Mouse (Mus musculus): ENCODE data around the gene Slc16a12.
"Not testable (repeated sequence)": the region's sequence is repeated elsewhere in the genome, so short reads cannot be mapped to it uniquely, and the experiment has no call there.

The Slc16a12 gene

DNA sequence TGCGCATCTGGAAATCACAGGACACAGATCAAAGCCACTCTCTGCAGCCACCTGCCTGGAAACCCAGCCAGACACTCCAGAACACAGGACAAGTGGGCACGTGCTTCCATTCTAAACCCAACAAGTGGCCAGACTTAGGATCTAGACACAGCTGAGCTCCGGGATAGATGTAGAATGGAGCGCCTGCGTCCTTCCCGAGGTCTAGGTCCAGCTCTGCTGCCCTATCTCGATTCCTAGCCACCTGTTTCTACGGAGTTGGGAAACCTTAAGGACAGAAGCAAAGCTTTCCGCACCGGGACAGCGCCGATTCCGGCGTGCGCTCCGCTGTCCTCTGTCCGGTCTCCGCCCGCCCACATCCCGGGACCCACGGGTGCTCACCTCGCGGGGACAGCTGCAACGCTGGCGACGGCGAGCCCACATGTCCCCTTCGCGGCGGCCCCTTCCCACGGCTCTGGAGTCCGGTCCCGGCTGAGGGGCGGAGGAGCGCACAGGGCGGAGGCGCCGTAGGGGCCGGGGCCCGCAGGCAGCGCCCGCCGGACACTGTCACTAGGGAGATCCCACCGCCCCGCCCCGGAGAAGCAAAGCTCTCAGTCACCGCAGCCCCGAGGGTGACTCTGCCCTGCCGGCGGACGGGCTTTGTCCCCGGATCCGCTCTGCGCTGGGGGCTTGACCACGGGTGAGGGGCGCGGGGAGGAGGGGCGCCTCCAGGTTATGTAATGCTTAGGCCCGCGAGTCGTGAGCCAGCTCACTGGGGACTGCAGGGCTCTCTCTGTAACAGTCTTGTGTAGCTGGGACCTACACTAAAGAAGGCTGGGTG, at the start of gene Slc16a12:
Gene Slc16a12, minus strand, starts transcription at position 602 of the 817 bp plus-strand sequence.
- DNase-seq (ENCODE audit: low read depth, low spot score), result no peak

DNA sequence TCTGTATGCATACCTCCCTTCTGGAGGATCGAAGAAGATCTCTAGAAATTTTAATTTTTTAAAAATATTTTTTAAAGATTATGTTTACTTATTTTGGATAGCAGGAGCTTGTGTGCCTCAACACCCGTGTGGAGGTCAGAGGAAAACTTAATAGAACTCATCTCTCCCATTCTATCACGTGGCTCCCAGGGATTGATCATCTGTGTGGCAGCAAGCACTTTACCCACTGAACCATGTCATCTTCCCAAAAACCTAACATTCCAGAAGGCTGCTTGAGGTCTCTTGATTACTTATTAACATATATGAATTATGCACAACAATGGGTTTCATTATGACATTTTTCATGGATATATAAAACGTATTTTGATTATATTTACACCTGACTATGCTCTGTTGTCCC, 49.3 kb upstream of the Slc16a12 start:
- no peak for DNase-seq (ENCODE audit: low read depth, low spot score)

DNA sequence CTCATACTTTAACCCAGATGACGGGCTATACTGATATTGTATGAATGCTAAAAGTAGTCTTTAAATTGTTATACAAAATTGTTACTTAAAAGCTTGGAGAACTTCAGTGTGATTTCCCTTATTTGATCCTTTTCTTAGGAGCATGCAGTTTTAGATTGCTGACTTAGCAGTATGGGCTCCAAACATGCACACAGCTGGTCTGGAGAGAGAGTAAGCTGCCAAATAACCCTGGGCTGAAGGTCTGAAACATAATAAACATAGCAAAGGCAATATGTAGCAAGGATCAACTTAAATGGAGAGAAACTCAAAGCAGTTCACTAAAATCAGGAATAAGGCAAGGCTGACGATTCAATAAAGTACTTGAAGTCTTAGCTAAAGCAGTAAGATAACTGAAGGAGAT, 35.4 kb upstream of the Slc16a12 start:
- DNase-seq (ENCODE audit: low read depth, low spot score), result no peak

DNA sequence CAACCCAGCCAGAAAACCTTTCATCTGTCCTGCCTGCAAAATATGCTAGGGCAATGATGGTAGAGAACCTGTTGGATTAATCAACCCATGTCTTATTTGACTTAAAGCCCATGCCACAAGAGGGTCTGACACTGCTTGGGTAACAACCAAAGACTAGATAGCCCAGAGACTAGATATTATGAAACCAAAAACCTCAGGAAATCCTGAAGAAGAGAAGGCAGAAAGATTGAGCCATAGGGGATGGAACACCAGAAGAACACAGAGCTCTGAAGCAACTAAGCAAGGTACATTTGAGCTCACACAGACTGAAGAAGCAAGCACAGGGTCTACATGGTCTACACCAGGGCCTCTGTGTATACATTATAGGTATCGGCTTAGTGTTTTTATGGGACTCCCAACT, 31.9 kb upstream of the Slc16a12 start:
- no peak for DNase-seq (ENCODE audit: low read depth, low spot score)

DNA sequence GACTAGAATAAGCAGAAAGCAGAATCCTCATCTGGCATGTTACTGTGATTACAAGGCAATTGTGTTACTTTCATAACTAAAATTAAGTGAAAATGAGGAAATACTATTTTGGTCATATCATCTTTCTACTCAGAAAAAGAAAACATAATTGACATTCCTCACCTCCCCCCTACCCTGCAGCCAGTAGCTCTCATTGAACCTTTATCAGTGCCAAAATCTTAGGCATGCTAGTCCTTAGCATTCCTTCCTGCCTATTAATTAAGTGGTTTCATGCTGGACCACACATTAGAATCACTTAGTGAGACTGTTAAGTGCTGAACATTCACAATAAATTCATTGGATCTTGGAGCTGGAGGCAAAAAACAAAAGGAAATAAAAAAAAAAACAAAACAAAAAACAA, 31.0 kb upstream of the Slc16a12 start:
- no peak for DNase-seq (ENCODE audit: low read depth, low spot score)

DNA sequence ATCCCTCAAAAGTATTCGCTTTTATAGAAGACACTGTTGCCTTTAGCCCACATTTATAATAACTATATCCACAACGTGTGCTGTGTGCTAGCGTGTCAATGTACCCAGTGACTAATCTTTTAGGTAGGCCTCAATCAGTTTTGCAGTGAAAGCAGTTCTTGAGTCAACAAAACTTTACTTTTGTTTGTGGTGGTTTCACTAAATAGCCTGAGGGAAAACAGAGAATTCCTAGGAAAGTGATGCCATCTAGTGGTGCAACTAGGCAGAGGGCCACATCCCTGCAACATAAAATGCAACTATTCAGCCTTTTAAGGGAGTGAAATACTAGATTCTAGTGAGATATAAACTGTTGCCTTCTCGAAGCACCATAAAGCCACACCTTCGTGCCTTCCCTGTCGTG, 25.7 kb upstream of the Slc16a12 start:
- DNase-seq (ENCODE audit: low read depth, low spot score), result peak; percentile 15

DNA sequence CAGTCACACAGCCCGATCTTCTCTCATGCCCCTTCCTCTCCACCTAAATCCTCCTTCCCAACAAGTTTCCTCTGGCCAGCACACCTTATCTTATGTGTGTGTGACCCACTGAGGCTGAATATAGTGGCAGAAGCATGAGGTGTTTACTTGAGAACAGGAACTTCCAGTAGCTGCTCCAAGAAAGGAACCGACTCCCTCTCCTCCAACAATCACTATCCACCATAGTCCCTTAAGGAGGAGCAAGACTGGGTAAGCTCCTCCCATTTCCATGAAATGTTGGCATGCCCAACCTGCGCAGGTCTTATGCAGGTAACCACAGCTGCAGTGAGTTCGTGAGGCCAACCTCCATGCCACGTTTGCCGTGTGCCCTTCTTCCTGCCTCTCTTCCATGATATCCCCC, 23.7 kb upstream of the Slc16a12 start:
- DNase-seq (ENCODE audit: low read depth, low spot score), result no peak

DNA sequence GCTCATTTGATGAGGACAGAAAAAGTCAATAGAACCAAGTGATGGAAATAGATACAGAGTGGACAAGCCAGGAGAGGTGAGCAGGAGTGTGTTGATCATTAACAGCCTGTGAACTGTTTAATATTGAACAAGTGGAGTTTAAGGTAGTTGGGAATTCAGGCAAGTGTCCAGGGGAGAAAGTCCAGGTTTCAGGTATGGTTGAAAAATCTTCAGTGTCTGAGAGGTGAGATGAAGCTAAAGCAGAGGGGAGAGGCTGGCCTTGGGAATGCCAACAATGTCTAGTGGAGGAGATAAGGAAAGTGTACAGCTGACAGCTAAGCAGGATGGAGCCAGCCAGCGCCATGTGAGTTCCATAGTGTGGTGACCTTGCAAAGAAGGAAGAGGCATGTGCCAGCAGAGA, 11.7 kb upstream of the Slc16a12 start:
- no peak for DNase-seq (ENCODE audit: low read depth, low spot score)

DNA sequence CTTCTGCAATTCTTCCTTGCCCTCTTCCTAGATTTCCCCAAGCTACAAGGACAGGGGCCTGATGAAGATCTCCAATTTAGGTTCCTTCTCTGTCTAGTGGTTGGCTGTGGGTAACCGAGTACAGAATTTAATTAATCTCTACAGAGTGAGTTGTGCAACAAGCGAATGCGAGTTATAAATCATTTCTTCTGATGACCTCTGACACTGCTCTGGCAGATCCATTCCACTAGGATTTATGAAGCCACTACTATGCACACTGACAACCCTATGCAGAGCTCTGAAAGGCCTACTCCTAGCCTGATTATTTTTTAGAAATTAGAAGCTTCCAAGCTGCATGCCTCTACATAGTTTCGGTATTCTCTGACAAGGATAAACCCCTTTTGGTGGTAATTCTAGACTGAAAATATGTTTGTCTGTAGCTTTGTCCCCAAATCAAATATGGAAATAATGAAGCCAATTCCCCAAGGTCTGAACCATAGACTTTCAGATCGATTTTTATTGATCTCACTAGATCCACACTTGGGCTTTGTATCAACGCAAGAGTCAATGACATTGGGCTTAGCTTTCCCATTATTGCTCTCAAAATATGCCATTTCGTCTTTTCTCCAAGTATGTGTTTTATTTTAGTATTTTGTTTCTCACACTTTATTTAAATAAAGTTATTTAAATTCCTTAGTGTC, 9.6 kb upstream of the Slc16a12 start:
- no peak for DNase-seq (ENCODE audit: low read depth, low spot score)

DNA sequence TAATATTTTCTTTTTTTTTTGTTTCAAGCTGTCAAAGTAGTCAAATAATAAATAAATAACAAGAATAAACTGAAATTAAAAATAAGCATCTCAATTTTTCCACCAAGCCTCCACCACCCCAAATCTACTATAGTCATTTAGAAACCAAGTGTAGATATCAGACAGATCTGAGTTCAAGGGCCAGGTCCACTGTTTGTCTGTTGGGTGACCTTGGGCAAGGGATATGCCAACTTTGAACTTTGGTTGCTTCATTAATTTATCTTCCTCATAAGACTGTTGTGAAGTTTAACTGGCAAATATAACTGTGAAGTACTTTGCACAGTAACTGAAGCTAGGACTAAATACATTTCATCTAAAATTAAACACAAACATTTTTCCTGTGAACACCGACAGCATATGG, 8.6 kb upstream of the Slc16a12 start:
- no peak for DNase-seq (ENCODE audit: low read depth, low spot score)

DNA sequence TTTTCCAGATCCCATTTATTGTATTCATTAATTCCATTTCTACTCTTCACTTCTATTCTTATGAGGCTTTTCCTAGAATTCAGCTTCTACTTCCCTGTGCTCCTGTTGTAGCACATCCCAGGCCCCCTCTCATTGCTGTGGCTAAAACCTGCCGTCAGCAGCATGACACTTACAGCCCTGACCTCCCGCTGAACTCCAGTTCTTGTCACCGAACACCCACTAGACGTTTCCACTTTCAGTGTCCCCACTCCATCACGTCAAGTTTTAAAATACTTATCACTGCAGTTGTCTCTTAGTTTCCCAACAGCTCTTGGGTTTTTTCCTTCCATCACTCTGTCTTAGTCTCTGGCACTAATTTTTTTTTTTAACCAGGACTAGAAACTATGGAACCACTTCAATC, 6.2 kb upstream of the Slc16a12 start:
- DNase-seq (ENCODE audit: low read depth, low spot score), result no peak

DNA sequence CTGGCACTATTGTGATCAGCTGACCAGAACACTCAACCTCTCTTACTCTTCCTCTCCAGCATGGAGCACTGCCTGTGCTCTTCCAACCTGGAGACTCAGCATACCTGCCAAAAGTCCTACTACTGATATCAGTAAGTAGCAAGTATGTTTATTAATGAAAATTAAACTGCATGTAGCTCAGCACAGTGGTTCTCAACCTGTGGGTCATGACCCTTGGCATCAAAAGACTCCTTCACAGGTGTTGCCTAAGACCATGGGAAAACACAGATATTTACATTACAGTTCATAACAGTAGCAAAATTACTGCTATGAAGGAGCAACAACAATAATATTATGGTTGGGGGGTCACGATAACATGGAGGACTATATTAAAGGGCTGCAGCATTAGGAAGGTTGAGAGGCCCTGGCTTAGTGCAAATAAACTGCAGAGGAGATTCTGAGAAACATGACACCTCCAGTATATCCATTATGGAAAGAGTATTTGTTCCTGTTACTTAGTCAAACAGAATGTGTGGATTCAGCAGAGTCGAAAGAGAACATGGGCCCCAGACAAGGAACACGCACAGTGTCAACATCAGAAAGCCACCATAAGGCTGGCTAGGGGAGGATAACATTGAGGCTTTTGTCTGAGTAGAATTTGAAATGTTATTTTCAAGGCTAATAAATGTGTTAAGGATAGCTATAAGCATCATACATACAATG, 5.5 kb upstream of the Slc16a12 start:
- no peak for DNase-seq (ENCODE audit: low read depth, low spot score)

DNA sequence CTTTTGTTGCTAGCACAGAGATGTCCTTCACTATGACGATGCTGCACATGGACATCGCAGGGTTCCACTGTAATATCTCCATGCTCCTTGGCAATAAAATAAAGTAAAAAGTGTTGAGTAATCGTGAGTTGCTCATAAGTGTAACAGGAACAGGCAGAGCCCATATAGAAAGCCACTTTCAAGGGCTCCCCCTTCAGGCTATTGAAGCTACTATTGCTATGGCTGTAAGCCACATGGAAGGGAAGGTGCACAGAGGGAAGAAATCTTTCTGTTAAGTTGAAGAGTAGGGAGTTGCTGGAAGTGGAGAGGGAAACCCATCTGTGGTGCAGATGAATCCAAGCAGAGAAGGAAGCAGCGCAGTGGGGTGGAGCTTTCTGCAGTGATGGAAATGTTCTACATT, 4.1 kb upstream of the Slc16a12 start:
- DNase-seq (ENCODE audit: low read depth, low spot score), result no peak

DNA sequence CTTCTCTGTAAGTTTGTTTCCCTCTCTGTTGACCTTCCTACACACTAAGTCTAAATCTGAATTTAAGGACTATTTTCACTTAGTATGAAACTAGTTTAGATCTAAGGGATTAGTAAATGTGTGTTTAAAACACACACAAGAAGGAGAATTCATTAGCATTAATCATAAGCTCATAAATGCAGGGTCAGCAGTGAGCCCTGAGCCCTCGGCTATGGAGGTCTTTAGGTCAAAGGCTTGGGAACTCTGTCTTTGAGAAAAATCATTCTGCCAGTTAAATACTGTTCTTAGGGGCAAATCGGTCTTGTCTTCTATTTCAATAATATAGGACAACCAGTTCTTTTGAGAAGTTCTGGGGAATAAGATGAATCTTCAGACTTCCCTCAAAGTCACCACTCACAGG, 1.9 kb upstream of the Slc16a12 start:
- DNase-seq (ENCODE audit: low read depth, low spot score), result no peak

DNA sequence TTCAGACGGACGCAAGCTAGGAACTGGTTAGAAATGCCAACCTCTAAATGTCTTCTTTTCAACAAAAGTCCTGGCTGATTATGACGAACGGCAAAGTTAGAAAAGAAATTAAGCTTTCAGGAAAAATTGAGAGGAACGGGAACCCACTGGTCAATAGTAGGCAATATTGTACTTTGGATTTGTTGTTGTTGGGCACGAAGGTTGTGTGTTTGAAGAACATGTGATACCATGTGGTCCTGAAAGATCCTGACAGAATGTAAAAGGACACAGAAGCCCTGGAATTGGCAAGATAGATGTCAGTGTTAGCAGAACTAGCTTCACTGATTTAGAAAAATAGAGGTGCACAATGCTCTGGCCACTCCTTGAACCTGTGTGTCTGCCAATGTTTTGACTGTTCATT, 880 bp upstream of the Slc16a12 start:
- DNase-seq (ENCODE audit: low read depth, low spot score), result not testable (repeated sequence)

DNA sequence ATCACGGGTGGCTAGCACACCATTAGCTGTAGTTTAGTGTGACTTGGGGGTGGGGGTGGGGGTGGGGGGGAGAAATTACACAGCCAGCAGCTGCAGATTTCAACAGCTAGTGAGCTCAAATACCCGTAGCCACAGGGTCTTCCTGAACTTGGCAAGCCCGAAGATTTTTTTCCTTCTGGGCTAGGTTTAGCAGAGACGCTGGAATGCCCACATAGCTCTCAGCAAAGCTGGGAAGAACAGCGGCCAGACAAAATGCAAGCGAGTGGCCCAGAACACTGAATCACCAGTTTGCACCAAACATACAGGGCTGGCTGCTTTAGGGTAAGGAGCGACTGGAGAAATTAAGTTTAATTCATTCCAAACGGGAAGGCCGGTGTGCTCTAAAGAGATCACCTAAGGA, 888 bp downstream of the Slc16a12 start:
- no peak for DNase-seq (ENCODE audit: low read depth, low spot score)

DNA sequence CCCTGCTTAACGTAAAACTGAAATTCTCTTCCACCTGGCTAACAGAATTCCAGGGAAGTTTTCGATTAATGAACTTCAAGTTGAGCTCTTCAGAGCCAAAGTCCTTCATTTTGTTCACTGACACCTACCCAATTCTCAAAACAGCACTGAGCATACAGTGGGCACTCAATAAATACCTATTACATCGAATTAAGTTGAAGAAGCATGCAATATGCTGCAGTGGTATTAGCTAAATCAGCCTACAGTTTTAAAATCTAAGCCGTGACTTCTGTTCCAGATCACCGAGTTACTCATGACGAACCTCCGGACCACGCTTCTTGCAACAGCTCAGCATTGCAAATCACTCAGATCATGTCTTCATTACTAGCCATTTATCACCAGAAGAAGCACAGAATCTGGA, 2.1 kb downstream of the Slc16a12 start:
- no peak for DNase-seq (ENCODE audit: low read depth, low spot score)

DNA sequence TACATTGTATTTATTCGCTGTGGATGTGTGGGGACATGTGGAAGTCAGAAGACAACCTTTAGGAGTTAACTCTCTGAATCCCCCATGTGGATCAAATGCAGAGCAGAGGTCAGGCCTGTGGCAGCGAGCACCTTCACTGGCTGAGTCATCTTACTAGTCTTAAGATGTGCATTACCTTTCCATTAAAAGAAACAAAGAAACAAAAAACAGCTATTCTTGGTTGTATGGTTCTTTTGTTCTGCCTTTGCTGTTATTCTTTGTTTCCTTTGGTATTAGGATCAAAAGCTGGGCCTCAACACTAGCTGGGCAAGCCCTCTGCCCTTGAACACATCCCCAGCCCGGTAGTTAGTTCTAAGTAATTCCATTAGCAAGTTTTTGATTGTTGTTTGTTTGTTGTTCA, 9.2 kb downstream of the Slc16a12 start:
- DNase-seq (ENCODE audit: low read depth, low spot score), result no peak

DNA sequence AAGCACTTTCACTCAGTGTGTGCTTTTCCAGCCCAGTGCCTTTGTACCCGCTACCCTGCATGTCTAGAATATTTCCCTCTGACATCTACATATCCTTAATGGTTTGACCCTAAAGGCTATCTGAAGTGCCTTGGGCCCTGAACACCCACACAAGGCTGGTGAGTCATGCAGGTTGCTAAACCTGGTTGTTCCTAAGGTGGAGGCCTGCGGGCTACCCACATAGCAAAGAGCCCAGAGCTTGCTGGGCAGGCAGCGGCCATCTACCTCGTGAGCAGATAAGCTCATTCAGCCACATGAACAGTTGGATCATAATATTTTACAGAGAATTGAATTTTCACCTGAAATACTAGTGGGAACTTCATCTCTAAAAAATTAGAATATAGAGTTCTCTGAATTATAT, 11.2 kb downstream of the Slc16a12 start:
- no peak for DNase-seq (ENCODE audit: low read depth, low spot score)

DNA sequence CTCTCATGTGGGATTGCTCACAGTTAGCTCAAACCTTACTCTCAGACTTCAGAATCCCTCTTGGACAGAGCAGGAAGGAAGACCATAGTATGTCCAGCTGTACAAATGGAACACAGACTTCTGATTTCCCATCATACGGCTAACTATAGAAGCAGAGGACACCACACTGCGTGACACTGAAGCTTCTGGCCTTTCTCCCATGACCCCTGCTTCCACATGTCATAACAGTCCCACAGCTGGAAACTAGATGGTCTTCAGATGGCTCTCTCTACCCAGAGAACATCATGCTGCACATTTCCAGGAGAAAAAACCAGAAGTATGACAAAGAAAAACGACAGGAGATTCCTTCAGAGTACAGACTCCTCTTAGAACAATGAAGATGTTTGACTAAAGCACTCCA, 14.1 kb downstream of the Slc16a12 start:
- DNase-seq (ENCODE audit: low read depth, low spot score), result no peak

DNA sequence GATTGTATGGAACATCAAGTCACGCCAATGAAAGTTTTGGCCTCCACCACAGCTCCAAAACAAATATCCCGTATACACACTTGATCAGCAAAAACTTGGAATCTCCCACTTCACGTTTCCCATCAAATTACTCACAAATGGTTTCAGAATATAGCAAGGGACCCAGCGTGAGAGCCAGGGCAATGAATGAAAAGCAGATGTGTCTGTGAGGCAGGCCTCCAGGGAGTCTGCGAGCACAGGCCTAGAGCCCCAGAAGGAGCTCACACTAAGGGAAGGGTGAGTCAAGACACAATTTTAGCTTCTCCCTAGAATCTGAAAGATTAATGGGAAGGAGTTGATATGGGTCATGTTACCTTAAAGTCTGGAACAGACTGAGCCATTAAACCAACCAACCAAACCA, 15.7 kb downstream of the Slc16a12 start:
- no peak for DNase-seq (ENCODE audit: low read depth, low spot score)

DNA sequence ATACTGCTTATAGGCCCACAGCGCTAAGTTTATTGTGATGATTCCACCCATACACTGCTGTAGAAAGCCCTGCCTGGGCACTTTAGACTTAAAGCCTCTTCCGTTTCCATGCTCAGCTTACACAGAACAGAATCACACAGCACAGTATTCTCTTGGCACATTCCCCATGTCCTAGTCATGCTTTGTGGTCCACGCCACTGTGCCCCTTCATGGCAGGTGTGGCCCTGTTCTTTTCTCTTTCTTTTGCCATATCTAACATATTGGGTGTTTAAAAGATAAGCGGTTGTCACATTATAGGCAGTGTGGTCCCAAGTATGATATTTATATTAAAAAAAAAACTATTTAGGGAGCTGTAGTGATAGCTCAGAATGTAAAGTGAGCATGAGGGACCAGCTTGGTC, 16.5 kb downstream of the Slc16a12 start:
- no peak for DNase-seq (ENCODE audit: low read depth, low spot score)

DNA sequence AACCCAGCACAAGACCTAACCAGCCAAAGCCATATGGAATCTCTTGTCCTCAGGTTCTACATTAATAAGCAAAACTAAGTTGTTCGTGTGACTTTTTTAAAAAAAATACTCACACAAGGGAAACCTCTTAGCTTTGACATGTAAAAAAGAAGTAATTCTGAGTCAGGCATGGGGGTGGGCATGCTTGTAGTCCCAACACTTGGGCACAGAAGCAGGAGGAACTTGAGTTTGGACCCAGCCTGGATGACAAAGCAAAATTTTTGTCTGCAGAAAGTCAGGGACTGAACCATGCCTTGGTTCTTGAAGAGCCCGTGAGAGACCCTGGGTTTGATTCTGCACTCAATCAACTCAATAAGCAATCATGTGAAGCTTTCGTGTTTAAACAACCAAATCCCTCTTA, 17.6 kb downstream of the Slc16a12 start:
- DNase-seq (ENCODE audit: low read depth, low spot score), result no peak

Data from telencephalon, adult 2 months (tissue).